Comparison of ENCODE assay signal across 7 mouse cellular contexts in genomic region chr2:32714117-32714986, GRCm38 (mm10). TPM values are rescaled to one million over a fixed set of nuclear protein-coding genes. Genes with fewer than 3 reads are reported as not detected.
DNase-seq lines count a peak whose midpoint lies in the region; ATAC-seq and TF ChIP-seq lines count a peak whose summit lies in the region.

No protein-coding gene starts in this region.

- ATAC-seq in lung, embryonic 15.5 days (ENCODE audit: borderline replicate concordance, extremely low read depth, low FRiP score, low TSS enrichment): no peak
- no peak for ATAC-seq in hindbrain, embryonic 11.5 days (ENCODE audit: low FRiP score)
- no peak for ATAC-seq in midbrain, embryonic 16.5 days

- no peak for DNase-seq in lung, adult 18-20 months
- no peak for DNase-seq in hindbrain, embryonic 11.5 days (ENCODE audit: low spot score)
- no peak for DNase-seq in urinary bladder, postnatal 36 days (ENCODE audit: low spot score in 2 of 2)
- no peak for DNase-seq in gastrocnemius, adult 18-20 months (ENCODE audit: low spot score)

- no peaks in the 10 kb centered on the region for H3K27me3 ChIP-seq in lung, embryonic 15.5 days
- no peaks in the 10 kb centered on the region for H3K27me3 ChIP-seq in hindbrain, embryonic 11.5 days (ENCODE audit: control insufficient read depth, insufficient read depth, low read length)
- H3K27me3 ChIP-seq in midbrain, embryonic 16.5 days (ENCODE audit: control insufficient read depth, insufficient read depth, low read depth, low read length): no peaks in the 10 kb centered on the region

- no peak overlapping the region for H3K9ac ChIP-seq in lung, embryonic 15.5 days
- no peak overlapping the region for H3K9ac ChIP-seq in hindbrain, embryonic 11.5 days (ENCODE audit: low read depth, low read length)
- H3K9ac ChIP-seq in midbrain, embryonic 16.5 days (ENCODE audit: low read depth, low read length): peak overlapping the region; percentile 86

- H3K4me2 ChIP-seq in lung, embryonic 15.5 days: peak overlapping the region; percentile 88; the same call in 1 of the 2 replicates
- H3K4me2 ChIP-seq in hindbrain, embryonic 11.5 days (replicated peaks; ENCODE audit: low read depth, low read length): no peak overlapping the region
- peak overlapping the region; percentile 99 for H3K4me2 ChIP-seq in midbrain, embryonic 16.5 days (ENCODE audit: low read length)

- no peaks in the 10 kb centered on the region for H3K9me3 ChIP-seq in lung, embryonic 15.5 days
- no peaks in the 10 kb centered on the region for H3K9me3 ChIP-seq in hindbrain, embryonic 11.5 days (ENCODE audit: control insufficient read depth, low read length)
- H3K9me3 ChIP-seq in midbrain, embryonic 16.5 days (replicated peaks; ENCODE audit: control insufficient read depth, low read length, poor library complexity, severe bottlenecking): no peaks in the 10 kb centered on the region

- TF ChIP-seq POLR2A in cortical plate, adult 2 months (IDR thresholded peaks at IDR 0.05; ENCODE audit: extremely low read depth, insufficient read depth, low read length): no peak

- peaks cover 22% of the 10 kb centered on the region for H3K36me3 ChIP-seq in lung, embryonic 15.5 days
- peaks cover 4% of the 10 kb centered on the region; the same call in 1 of the 2 replicates for H3K36me3 ChIP-seq in hindbrain, embryonic 11.5 days (ENCODE audit: control insufficient read depth, insufficient read depth, low read length)
- H3K36me3 ChIP-seq in midbrain, embryonic 16.5 days (ENCODE audit: control insufficient read depth, insufficient read depth, low read length): peaks cover 10% of the 10 kb centered on the region

- WGBS in lung, embryonic 15.5 days: 46% methylated on average over 11 of the region's 11 CpGs
- WGBS in hindbrain, embryonic 11.5 days: 56% methylated on average over 11 of the region's 11 CpGs
- WGBS in midbrain, embryonic 16.5 days: 64% methylated on average over 11 of the region's 11 CpGs

- H3K27ac ChIP-seq in lung, embryonic 15.5 days: peak overlapping the region; percentile 97
- H3K27ac ChIP-seq in cortical plate, adult 2 months (ENCODE audit: insufficient read depth, low read length): 0 out of 2 replicates have a peak overlapping the region, but pooled peaks have one; percentile 1
- peak overlapping the region; percentile 99; the same call in 1 of the 2 replicates for H3K27ac ChIP-seq in hindbrain, embryonic 11.5 days (ENCODE audit: low read depth, low read length)
- H3K27ac ChIP-seq in midbrain, embryonic 16.5 days (ENCODE audit: low read length): peak overlapping the region; percentile 100

- TF ChIP-seq CTCF in cortical plate, adult 2 months (IDR thresholded peaks at IDR 0.05; ENCODE audit: extremely low read depth, insufficient read depth, low read length): no peak

- H3K4me3 ChIP-seq in lung, embryonic 15.5 days: no peak overlapping the region
- H3K4me3 ChIP-seq in cortical plate, adult 2 months (ENCODE audit: insufficient read depth, low read length): no peak overlapping the region
- H3K4me3 ChIP-seq in hindbrain, embryonic 11.5 days (ENCODE audit: low read depth, low read length): no peak overlapping the region
- no peak overlapping the region; the same call in 1 of the 2 replicates for H3K4me3 ChIP-seq in midbrain, embryonic 16.5 days (ENCODE audit: low read depth, low read length)

- peaks cover 31% of the 10 kb centered on the region for H3K4me1 ChIP-seq in lung, embryonic 15.5 days
- H3K4me1 ChIP-seq in cortical plate, adult 2 months (ENCODE audit: control insufficient read depth, insufficient read depth, low read length): no peaks in the 10 kb centered on the region; the same call in 1 of the 2 replicates
- peaks cover 5% of the 10 kb centered on the region; the same call in 1 of the 2 replicates for H3K4me1 ChIP-seq in hindbrain, embryonic 11.5 days (replicated peaks; ENCODE audit: control insufficient read depth, insufficient read depth, low read length)
- peaks cover 18% of the 10 kb centered on the region for H3K4me1 ChIP-seq in midbrain, embryonic 16.5 days (ENCODE audit: control insufficient read depth, insufficient read depth, low read length)

RNA-seq across cellular contexts. Expression of gene Cdk9, which starts 1.5 kb away (rescaled TPM):
- polyA plus RNA-seq in lung, embryonic 15.5 days (2015; fragmentation: Nextera tagmentation; extraction: Ambion mirVana): 89.6 and 98.7 TPM in 2 replicates
- 260 and 329 TPM in 2 replicates for polyA plus RNA-seq in cortical plate, adult 2 months (2012; rRNA removed)
- 77.3 and 79.9 TPM in 2 replicates for polyA plus RNA-seq in hindbrain, embryonic 11.5 days (2014; fragmentation: Nextera tagmentation; extraction: Ambion mirVana)
- polyA plus RNA-seq in midbrain, embryonic 16.5 days (2015; fragmentation: Nextera tagmentation; extraction: Ambion mirVana): 61.3 and 67.3 TPM in 2 replicates
- 10 to 100 TPM; 19.3 to 19.9 TPM for total RNA-seq in gastrocnemius, adult 18-20 months (2021)

RNA-seq across cellular contexts. Expression of gene Sh2d3c, which starts 6.5 kb away (rescaled TPM):
- 40.5 and 41.4 TPM in 2 replicates for polyA plus RNA-seq in lung, embryonic 15.5 days (2015; fragmentation: Nextera tagmentation; extraction: Ambion mirVana)
- polyA plus RNA-seq in cortical plate, adult 2 months (2012; rRNA removed): 29.7 and 31.5 TPM in 2 replicates
- polyA plus RNA-seq in hindbrain, embryonic 11.5 days (2014; fragmentation: Nextera tagmentation; extraction: Ambion mirVana): 25.9 and 27.6 TPM in 2 replicates
- polyA plus RNA-seq in midbrain, embryonic 16.5 days (2015; fragmentation: Nextera tagmentation; extraction: Ambion mirVana): 51.1 and 59.3 TPM in 2 replicates
- 1 to 10 TPM; 5.7 to 7.3 TPM for total RNA-seq in gastrocnemius, adult 18-20 months (2021)

RNA-seq across cellular contexts. Expression of gene Fpgs, which starts 10.4 kb away (rescaled TPM):
- polyA plus RNA-seq in lung, embryonic 15.5 days (2015; fragmentation: Nextera tagmentation; extraction: Ambion mirVana): 27.9 and 28.6 TPM in 2 replicates
- polyA plus RNA-seq in cortical plate, adult 2 months (2012; rRNA removed): 16.4 and 17.7 TPM in 2 replicates
- 11.2 and 13.6 TPM in 2 replicates for polyA plus RNA-seq in hindbrain, embryonic 11.5 days (2014; fragmentation: Nextera tagmentation; extraction: Ambion mirVana)
- 21.1 and 23.5 TPM in 2 replicates for polyA plus RNA-seq in midbrain, embryonic 16.5 days (2015; fragmentation: Nextera tagmentation; extraction: Ambion mirVana)
- total RNA-seq in gastrocnemius, adult 18-20 months (2021): 1 to 10 TPM; 4.8 to 5.4 TPM

RNA-seq across cellular contexts. Expression of gene 6330409D20Rik, which starts 26.5 kb away (rescaled TPM):
- 0.24 and 0.25 TPM in 2 replicates for polyA plus RNA-seq in lung, embryonic 15.5 days (2015; fragmentation: Nextera tagmentation; extraction: Ambion mirVana)
- polyA plus RNA-seq in cortical plate, adult 2 months (2012; rRNA removed): 3.5 and 4.2 TPM in 2 replicates
- polyA plus RNA-seq in hindbrain, embryonic 11.5 days (2014; fragmentation: Nextera tagmentation; extraction: Ambion mirVana): 2.3 and 3.0 TPM in 2 replicates
- 3.2 and 3.5 TPM in 2 replicates for polyA plus RNA-seq in midbrain, embryonic 16.5 days (2015; fragmentation: Nextera tagmentation; extraction: Ambion mirVana)
- not detected for total RNA-seq in gastrocnemius, adult 18-20 months (2021)

RNA-seq across cellular contexts. Expression of gene Tor2a, which starts 42.7 kb away (rescaled TPM):
- 63.9 and 65.6 TPM in 2 replicates for polyA plus RNA-seq in lung, embryonic 15.5 days (2015; fragmentation: Nextera tagmentation; extraction: Ambion mirVana)
- polyA plus RNA-seq in cortical plate, adult 2 months (2012; rRNA removed): 54.9 and 58.9 TPM in 2 replicates
- polyA plus RNA-seq in hindbrain, embryonic 11.5 days (2014; fragmentation: Nextera tagmentation; extraction: Ambion mirVana): 53.1 and 53.5 TPM in 2 replicates
- 46.9 and 48.5 TPM in 2 replicates for polyA plus RNA-seq in midbrain, embryonic 16.5 days (2015; fragmentation: Nextera tagmentation; extraction: Ambion mirVana)
- 1 to 10 TPM; 4.1 to 4.8 TPM for total RNA-seq in gastrocnemius, adult 18-20 months (2021)

Comparison
In these comparisons a context has a peak if more than half of its experiments do, and no peak if none do; other contexts are left out.
1. H3K27ac ChIP-seq: peak in every context shown above with its lines; median percentile 100 in midbrain, embryonic 16.5 days; 99 in hindbrain, embryonic 11.5 days; 97 in lung, embryonic 15.5 days; 1 in cortical plate, adult 2 months.